Mouse (Mus musculus): ENCODE data around the gene Optn.

DNA sequence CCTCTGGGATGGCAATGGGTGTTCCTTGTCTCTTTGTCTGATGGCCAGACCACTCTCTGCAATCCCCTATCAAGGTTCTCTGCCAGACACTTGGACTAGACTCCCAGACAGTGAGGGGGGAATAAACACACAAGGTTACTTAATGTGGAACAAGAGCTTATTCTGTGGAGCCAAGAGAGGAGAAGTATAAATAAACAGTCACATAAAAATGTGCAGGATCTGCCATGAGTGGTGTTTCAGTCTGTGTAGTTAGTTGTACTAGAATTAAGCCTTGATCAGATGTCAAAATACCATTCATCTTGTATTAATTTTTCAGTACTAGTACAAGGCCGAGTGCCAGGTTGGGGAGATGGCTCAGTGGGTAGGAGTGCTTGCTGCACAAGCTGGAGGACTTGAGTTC lies 39.0 kb upstream of the Optn start:
- no peak for TF ChIP-seq MAX (IDR thresholded peaks at IDR 0.05; ENCODE audit: low read depth)
- TF ChIP-seq MYOG (IDR thresholded peaks at IDR 0.05; ENCODE audit: control insufficient read depth in 1 of 3, insufficient read depth in 1 of 3, insufficient read length in 2 of 3, low read depth in 2 of 3): no peak
- TF ChIP-seq TCF3 (IDR thresholded peaks at IDR 0.05; ENCODE audit: insufficient read length, low read depth): no peak
- TF ChIP-seq POLR2AphosphoS2 (IDR thresholded peaks at IDR 0.05; ENCODE audit: insufficient read length, low read depth): no peak
- TF ChIP-seq REST (IDR thresholded peaks at IDR 0.05; ENCODE audit: insufficient read depth, insufficient read length): no peak

Data from myocyte (in vitro differentiated cells).